Mouse (Mus musculus) liver, embryonic 14.5 days (tissue): Measurements from ENCODE around the gene Muc3.

Experiments
- CTCF ChIP-seq: IDR thresholded peaks from 2 replicates; pipeline ENCODE4 v1.5.1; 2016; ENCODE audit warnings: antibody characterized with exemption, low read depth, control low read depth
- EP300 ChIP-seq: IDR thresholded peaks from 2 replicates; pipeline ENCODE4 v1.6.1; 2016; ENCODE audit warnings: antibody characterized with exemption, low read depth

- TF ChIP-seq CTCF (no peak), EP300 (no peak)
Observed at GRCm38 (mm10) chr5:137093720-137094119, 55.4 kb downstream of the Muc3 start.
